Mouse (Mus musculus) gastrocnemius, postnatal 4 days (tissue): ENCODE measurements around the gene Nxpe3. TPM values are rescaled to one million over a fixed set of nuclear protein-coding genes. Genes with fewer than 3 reads are reported as not detected.
"Not testable (repeated sequence)": the region's sequence is repeated elsewhere in the genome, so short reads cannot be mapped to it uniquely, and the experiment has no call there.

Experiments
- DNase-seq, 2 experiments: peaks; one replicate each; pipeline ENCODE4 v3.0.0; 2021 to 2022; ENCODE audit warnings: low spot score in 2 of 2, mixed read lengths in 2 of 2
- total RNA-seq, 2 experiments: library from RNA; stranded (reverse); gene quantifications; 2 replicates each; pipeline ENCODE4 v1.2.3; 2021

The Nxpe3 gene
- total RNA-seq, 2 experiments from 2014 or later, result 0.39 TPM

DNA sequence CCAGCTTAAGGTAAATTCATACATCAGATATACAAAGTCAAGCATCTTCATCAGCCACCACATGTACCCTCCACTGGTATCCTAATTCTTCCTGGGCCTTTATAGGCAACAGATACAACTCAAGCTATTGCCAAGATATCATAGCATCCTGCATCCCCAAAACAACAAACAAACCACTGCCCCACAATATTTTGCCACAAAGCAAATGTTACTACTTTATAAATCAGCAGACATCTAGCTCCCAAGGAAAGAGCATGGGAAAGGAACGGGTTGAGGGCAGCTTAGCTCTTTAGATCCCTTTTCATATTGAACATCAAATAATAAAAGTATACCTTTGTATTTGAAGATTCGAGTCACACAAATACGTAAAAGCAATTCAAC lies 57.0 kb downstream of the Nxpe3 start:
- no peak for DNase-seq

DNA sequence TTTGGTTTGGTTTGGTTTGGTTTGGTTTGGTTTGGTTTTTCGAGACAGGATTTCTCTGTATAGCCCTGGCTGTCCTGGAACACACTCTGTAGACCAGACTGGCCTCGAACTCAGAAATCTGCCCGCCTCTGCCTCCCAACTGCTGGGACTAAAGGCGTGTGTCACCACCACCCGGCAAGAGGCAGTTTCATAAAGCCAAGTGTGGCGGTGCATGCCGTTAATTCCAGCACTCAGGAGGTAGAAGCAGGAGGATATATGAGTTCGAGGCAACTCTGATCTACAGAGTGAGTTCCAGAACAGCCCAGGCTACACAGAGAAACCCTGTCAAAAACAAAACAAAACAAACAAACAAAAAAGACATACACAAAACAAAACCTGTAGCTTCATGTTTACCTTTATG lies 57.4 kb downstream of the Nxpe3 start:
- DNase-seq, result not testable (repeated sequence)

GRCm38 (mm10) chr16:55837168-55837567 lies 57.9 kb downstream of the Nxpe3 start:
- DNase-seq, result no peak

DNA sequence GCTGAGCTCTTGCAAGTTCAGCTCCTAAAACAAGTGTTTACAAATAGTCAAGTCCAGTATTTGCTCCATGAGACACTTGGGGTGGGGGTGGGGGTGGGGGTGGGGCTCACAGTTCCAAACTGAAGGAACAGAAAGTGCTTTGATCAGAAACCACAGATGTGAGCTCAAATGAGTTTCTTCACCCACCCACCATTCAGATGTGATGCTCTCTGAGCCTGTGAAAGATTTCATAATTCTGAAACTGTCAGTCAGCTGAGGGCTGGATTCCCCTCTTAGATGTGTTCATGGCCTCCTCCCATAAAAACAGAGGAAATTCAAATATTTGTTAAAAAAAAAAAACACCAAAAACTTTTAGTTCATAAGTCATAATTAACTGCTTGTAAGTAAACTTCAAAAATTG lies 59.3 kb downstream of the Nxpe3 start:
- DNase-seq, result no peak

- no peak for DNase-seq
These were observed 62.5 kb downstream of the Nxpe3 start for GRCm38 (mm10) chr16:55832617-55833016.

DNA sequence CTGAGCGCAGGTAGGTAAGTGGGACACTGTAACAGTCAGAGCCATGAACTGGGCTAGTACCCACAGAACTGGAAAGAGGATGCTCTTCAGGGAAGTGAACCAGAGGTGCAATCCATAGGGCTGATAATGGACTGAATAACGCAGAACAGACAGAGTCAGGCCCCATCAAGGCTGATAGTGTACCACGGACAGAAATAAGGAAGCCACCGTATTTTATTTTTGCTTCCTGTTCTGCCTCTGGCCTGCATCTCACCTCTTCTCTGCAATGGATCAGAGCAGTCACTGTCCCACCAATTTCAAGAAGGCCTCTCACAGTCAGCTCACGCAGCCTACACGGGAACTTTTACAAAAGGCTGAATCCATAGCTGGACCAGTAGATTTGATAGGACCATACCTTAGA lies 63.0 kb downstream of the Nxpe3 start:
- DNase-seq, result no peak

DNA sequence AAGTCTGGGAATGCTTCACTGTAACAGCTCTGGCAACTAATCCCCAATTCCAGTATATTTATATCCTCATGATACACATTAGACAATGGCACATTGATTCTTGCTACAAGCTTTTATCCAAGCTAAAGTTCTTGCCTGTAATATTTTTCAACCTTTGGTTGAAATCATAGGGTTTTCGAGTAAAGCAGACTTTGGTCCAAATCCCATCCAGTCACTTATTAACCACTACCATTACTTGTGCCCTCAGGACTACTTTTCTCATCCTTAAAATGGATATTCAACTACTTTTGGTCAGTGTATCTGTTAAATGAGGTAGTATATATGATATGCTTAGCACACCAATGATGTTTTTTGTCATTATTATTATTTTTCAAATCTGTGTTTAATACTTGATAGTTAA lies 63.6 kb downstream of the Nxpe3 start:
- DNase-seq, result no peak

GRCm38 (mm10) chr16:55823398-55824155 lies 71.5 kb downstream of the Nxpe3 start:
- DNase-seq, result no peak

DNA sequence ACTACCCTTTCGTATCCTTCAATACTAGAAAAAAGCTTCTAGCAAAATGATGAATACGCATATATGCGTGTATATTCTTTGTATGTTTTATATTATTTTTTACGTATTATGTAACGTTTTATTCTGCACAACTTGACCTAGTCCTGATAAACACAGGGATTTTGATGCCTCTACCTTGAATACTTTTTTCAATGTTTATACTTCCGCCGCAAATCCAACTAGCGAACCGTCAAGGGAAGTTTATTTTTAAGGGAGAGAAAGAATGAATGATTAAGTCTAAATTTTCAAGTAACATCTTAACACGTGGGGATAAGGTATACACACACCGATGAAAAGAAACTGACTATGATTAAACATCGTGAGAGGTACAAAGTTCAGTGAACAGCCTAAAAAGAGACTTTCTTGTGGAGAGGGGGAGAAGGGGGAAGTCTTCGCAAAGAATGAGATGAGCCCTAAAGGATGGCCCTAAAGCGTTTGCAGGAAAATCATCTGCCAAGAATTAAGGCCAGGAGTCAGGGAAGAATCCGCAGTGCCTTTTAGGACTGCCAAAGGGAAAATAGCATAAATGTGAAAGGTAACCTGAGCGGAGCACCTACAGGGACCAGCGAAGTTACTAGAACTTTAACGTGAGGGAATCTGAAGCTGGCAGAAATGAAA lies 72.2 kb downstream of the Nxpe3 start:
- DNase-seq, result no peak

- DNase-seq, result peak; percentile 75 to 88
These were observed 72.9 kb downstream of the Nxpe3 start for GRCm38 (mm10) chr16:55821997-55822740.

DNA sequence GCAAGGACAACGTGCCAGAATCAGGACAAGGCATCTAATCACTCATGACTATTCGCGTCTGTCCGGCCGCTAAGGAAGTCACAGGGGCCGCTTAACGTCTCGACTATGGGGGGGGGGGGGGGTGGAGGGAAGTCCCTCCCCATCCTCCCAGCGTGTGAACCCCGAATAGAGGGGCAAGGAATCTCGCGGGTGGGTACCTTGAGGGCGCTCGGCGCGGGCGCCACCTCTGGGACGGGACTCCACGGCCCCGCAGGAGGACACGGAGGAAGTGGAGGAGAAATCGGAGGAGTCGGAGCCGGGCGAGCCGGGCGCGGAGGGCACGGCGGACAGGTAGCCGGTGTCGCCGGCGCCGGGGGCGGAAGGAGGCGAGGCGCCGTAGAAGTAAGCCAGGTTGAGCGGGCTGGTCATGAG lies 73.5 kb downstream of the Nxpe3 start:
- DNase-seq, result no peak

DNA sequence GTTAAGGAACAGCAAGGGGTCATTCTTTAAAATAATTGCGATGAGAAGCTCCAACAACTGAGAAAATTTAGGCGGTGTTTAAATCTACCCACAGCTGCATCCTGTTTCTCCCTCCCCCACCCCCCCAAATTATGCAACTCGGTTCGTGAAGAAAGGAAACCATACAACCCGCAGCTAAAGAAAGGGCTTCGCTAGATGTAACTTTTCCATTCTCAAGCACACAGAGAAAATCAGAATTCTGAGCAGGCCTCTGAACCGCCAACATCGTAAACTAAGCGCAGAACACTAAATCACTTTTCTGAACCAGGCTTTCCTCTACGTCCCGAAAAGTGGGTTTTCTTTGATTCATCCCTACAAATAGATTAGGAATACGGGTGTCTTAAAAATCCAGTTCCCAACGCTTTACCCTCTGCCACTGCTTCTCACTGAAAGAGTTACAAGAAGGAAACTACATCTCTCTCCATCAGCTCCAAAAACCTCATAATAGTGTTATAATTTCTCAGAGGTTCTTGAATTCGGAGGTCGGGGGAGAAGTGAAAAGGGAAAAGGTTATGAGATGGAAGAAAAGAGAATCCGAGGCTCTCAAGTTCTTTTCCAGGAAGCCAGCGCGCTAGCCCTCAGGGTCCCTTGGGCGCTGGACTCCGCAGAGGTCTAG lies 74.0 kb downstream of the Nxpe3 start:
- DNase-seq, result peak in 1 of 2 experiments; percentile 29

DNA sequence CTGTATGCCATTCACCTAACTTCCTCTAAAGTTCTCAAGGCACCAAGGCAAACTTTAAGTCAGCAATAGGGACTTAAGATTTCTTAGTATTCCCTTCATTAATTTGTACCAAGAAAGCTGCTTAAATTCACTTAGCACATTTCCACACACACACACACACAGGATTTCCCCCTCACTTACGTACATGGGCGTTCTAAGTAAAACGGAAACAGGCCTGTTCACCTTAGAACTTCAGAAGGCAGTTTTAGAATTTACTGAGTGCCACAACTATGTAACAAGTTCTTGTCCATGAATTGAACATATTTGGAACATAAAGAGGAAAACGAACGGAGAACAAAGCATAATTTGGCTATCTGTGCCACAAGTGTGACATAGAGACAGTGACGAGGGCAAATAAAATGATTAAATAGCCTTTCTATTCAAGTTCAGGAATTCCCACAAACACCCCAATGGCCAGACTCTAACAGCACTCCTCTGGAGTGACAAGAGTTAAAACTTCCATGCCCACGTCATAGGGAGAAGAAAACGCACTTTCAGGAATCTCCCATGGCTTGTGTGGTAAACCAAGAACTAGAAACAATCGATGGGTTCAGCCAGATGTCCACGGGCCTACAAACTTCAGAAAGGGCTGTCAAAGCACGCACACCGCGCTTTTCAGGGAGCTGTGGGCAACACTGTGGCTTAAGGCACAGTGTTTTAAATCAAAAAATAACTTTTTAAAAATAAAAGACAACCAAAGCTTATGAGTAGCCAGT lies 74.7 kb downstream of the Nxpe3 start:
- no peak for DNase-seq

DNA sequence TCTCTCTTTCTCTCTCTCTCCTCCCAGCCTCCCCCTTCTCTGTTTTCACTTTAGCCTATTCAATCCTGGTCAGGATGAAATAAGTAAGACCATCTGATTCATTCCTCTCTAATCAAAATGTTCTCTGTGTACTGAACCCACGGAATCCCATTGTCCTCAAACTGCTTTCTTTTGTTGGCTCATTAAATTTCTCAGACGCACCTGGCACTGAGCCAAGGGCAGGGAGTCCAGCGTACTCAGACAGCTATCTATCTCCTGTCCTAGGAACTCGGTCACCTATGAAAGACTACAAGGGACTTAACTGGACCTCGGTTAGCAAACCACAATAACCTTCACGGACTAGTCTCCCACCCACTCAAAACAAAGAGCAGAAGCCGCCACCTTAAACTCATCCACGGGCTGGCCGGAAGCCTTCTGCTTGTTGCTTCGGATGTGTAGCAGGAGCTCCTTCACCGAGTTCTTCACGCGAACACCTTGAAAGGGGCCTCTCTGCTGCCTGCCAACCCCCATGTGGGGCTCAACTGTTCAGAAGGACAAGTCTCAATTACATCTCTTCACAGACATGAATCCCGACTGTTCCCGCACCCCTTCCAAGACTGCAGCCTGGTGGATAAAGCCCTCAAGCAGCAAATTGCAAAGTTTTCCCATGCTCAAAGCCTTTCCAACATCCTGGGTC lies 75.8 kb downstream of the Nxpe3 start:
- peak in 1 of 2 experiments; percentile 41 for DNase-seq

GRCm38 (mm10) chr16:55817717-55818515 lies 77.2 kb downstream of the Nxpe3 start:
- DNase-seq, result no peak

DNA sequence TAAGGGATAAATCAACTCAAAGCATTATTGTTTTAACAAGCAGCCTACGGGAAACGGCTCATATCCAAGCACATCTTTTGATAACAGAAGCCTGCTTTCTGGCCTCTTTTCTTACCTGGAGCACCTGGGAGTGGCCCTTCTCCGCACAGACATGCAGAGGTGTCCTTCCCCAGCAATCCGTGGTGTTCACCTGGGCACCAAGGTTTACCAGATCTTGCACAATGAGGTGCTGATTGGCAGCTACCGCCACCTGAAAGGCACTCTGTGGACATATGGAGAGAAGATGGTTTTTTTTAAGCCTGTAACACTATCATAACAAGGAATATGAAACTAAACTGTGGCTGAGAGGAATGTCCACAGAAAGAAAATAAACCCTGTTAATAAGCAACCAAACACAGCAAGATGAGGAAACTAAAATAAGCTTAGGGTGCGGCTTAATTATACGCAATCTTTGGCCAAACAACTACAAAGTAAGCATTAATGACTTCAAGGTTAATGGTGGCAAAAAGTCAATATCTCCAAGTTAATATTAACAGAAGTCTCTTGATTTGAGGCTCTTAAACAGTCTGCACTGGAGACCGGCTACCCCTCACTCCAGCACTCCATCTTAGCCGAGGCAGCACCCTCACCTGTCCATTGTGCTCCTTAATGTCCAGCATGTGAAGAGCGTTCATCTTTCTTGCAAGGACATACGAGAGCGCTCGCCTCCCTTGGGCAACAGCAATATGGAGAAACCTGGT lies 78.7 kb downstream of the Nxpe3 start:
- no peak for DNase-seq

DNA sequence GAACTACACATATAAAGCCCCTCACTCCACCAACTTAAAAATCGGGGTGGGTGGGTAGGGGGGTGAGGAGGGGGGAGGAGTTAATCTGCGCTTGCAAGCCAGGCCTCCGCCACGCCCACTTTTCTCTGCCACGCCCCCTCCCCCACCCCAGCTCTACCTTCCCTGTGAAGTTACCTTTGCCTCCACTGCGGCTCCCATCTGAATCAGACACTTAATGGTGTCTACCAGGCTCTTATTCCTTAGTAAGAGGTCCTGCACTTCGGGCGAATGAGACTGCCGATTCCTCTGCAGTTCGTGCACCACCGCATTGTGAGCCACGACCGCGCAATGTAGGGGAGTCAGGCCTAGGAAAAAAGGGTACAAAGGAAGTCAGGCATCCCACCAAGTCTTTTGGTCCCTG lies 79.6 kb downstream of the Nxpe3 start:
- DNase-seq, result no peak

- DNase-seq, result no peak
These were observed 80.4 kb downstream of the Nxpe3 start for GRCm38 (mm10) chr16:55814686-55815085.

GRCm38 (mm10) chr16:55813916-55814315 lies 81.2 kb downstream of the Nxpe3 start:
- peak in 1 of 2 experiments; percentile 26 for DNase-seq
